Mouse (Mus musculus) spleen, postnatal 10 days (tissue): Measurements from ENCODE around the gene Col1a2.
A peak's percentile ranks its signal among the peaks of the same experiment; 100 is the strongest.

Experiments
- DNase-seq, 2 experiments: peaks; one replicate each; pipeline ENCODE4 v3.0.0; 2021 to 2022; ENCODE audit warnings: low spot score in 2 of 2

The Col1a2 gene

DNA sequence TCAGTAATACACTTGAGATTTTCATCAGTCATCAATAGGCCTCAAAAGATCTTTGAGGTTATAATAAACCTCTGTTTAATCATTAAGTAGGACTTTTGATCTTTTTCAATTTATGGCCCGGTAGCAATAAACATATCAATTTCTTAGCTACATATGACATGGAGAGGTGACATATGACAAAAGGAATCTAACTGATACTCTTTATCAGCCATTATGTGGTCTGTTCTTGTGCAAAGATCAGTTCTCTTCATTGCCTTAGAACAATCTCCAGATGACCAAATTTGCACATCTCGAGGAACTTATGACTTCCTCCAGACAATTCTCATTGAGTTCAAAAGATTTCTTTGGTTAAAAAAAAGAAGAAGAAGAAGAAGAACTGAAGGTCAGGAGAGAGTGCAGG, 10.1 kb downstream of the Col1a2 start:
- no peak for DNase-seq

DNA sequence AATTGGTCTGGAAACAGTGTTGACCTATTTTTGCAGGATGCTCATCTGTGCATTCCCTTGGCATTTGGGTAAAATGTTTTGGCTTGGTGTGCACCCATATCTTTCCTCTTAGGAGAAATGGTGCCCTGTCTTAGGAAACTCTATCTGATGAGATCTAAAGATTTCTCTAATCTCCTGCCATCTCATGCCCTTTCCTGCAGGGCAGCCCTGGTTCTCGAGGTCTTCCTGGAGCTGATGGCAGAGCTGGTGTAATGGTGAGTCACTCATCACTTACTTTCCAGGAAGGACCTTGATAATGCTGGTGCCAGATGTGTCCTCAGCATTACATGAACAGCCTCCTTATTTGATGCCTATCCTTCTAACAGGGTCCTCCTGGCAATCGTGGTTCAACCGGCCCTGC, 16.4 kb downstream of the Col1a2 start:
- no peak for DNase-seq

DNA sequence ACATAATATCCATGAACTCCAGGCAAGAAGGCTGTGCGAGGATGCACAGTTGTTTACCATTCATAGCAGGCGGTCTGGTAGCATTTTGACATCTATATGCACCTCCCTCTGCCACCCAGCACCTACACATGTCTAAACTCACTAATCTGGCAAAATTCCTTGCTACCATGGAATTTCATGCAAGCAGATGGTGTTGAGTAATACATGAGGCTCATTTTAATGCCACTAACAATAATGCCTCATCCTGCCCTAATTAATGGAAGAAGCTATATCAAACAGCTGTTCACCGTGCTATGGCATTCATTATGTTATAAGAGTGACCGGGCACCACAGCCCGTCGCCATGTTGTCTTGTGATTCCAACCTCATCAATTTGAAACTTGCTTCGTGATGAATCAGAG, 23.8 kb downstream of the Col1a2 start:
- DNase-seq, result no peak

DNA sequence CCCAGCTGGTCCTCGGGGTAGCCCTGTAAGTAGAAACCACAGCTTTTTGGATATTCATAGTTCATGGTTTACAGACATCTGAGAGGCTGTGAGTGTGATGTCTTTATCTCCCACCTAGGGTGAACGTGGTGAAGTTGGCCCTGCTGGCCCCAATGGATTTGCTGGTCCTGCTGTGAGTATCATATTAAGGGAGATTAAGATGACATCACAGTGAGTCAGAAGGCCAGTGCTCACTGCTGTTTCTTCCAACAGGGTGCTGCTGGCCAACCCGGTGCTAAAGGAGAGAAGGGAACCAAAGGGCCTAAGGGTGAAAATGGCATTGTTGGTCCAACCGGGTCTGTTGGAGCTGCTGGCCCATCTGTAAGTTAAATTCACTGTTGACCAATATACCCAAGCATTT, 26.4 kb downstream of the Col1a2 start:
- DNase-seq, result no peak

DNA sequence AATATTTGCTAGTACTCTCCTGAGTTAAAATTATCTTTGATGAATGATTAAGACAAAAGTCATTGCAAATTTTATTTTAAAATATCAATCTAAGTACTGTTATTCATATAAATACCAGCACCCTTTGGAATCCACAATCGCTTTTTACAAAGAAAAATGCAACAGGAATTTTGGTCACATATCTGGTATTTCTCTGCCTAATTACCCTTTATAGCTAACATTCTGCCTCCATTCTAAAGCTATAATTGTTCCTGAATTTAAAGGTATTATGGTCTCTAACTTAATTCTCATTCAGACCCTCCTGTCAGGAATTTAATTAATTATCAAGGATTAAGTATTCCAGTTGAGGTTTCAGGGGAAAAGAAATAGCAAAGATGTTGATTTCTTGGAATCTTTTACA, 28.3 kb downstream of the Col1a2 start:
- DNase-seq, result no peak

DNA sequence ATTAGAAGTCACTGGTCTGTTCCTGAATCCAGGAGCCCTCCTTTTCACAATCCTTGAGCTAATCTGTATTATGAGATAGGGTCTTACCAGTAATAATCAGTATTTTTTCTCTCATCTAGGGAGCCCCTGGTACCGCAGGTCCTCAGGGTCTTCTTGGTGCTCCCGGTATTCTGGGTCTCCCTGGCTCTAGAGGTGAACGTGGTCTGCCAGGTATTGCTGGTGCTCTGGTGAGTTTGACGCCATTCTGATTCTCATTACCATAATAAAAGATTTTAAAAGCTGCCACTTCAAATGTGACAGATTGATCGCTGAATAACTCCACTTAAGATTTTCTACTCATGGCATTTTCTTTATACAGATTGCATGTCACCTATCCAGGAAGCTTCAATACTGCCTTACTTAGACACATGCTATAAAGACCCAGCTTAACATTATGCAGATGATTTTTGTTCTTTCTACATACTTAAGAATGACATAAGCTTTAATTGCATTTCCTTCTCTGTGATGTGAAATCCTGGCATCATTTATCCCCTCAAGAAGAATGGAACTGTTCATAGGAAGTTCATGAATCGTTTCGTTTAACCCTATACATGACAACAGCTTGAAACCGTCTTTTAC, 30.0 kb downstream of the Col1a2 start:
- DNase-seq, result no peak

DNA sequence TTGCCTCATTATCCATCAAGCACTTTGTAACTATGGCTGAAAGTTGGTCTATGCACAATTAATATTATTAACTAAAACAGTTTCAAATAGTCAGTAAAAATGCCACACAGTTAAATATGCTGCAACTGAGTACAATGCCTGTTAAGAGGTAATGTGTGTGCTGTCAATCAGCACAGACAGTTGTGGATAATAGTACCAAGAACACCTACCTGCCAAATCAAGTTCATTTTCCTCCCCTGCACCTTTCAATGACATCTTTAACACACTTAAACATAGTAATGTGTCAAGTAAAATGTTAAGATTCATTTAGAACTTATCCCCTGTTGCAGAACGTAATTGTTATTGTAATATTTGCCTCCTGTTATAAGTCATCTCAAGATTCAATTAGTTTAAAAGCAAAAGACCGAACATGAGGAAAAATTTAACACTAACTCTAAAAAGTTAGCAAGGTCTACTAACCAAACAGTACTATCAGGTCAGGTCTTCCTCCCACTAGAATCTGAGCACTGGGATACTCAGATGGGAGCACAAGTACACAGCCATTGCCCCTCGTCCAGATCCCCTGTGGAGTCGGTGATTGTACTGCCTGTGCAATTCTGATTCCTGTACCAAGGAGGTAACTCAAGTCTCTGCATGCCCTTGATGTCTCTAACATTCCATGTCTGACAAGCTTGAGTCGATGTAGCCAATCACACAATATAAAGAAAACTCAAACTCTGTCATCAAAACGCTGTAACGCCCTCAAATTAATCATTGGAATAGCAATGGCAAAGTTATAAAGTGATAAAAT, 37.5 kb downstream of the Col1a2 start:
- DNase-seq, result no peak

DNA sequence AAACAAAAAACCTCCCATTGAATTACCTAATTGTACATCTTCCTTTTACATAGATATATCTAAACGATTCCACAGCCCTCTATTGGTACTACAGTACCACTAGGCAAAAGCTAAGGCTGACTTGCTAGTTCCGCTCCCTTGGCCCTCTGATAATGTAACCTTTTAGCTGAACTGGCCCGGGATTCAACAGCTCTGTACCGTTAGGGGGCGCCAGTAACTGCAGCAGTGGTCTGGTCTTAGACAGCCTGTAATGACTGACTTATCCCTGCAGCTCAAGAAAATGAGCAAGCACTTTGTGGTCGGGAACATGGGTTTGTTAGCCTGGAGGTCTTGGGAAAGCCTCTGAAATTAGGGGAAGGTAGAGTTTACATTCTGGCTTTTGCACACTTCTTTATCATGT, 39.9 kb downstream of the Col1a2 start:
- peak in 1 of 2 experiments; percentile 48 for DNase-seq

DNA sequence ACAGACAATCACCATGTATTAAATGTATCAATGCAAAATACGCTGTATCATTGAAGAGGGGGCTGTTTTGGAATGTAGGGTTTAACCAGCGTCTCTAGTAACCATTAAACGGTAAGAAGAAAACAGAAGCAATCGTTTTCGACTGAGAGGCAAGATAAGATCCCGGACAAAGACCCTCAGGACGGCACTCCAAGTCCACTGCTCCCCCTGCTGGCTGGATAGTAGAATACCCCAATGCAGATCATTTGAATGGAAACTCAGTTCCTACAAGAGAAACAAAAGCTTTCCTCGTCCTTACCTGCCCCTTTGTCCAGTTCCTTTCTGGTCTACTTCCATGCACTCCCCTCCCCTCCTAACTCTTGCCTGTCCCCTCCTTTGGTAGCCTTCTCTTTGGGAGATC, 41.1 kb downstream of the Col1a2 start:
- DNase-seq, result peak; percentile 14 to 68

DNA sequence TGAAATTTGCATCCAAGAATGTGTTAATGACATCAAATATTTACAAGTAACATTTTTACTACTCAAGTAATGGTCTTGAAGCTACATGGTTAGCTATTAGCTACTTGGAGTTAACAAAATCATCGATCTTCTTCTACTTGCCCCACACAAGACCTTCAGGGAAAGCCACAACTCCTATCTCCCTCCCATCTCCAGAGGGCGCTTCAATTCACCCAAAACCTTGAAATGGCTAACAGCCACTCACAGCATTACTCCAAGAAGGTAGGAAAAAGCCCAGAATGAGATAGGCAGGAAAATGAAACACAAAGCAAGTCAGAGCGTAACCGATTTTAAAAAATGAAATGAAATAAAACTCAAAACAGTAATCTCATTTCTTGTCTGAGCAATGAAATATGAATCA, 44.3 kb downstream of the Col1a2 start:
- DNase-seq, result no peak

DNA sequence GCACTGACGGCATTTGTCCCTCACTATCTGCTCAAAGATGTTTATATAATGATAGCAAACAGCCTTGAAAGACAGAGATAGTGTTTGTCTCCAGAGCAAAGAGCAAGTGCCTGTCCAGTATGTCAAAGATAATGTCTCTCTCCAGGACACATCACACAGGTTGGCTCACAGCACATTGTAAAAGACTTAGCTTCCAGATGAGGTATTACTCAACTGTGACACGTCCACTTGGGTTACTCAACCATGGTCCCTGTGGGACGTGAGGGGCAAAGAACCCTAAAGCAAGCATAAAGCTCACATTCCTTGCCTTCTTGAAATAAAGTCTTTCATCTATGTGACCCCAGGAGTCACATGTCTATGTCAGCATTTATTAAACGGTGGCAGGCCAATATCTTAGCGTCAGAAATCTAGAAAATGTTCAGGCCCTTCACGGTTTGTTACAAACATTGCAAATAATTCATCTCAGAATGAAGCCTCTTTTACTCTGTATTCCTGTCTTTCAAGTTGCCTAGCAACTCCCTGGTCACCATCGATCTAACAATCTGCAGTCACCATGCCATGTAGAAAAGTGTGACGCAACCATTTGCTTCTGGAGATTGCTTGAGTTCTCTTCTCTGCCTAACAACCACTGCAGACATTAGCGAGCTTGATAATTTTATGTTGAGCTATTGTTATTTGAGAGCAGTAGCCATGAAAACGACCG, 45.4 kb downstream of the Col1a2 start:
- DNase-seq, result no peak

DNA sequence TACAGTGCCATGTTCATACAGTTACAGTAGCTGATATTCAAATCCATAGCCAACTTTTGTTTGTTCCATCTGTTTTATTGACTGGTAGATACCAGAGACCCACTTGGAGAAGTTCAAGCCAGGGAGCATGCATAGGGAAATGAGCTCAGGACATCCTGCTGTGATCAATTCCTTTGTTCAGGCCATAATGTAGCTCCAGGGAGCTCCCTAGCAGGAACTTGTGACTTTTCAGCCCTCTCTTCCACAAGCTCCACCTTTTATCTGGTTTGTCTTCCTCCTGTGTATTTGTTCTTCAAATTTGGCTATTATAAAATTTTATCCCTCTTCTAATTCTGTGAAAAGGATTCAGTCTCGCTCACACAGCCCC, 45.9 kb downstream of the Col1a2 start:
- DNase-seq, result no peak

DNA sequence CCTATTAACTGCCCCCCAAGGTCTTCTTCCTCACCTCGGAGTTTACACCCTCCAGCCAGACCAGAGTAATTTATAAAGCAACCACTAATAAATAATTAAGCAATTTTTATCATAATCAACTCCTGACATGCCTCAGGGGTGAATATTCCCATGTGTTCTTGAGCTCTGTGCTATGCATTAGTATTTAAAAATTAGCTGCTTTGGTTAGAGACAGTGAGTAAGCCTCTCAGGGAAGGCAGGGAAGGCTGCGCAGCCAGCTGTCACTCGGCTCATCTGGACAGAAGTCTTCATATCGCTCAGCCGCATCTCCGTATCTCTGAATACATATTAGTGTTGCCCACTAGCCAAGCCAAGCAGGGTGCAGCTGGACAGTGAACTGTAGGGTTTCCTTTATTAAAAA, 50.8 kb downstream of the Col1a2 start:
- no peak for DNase-seq

DNA sequence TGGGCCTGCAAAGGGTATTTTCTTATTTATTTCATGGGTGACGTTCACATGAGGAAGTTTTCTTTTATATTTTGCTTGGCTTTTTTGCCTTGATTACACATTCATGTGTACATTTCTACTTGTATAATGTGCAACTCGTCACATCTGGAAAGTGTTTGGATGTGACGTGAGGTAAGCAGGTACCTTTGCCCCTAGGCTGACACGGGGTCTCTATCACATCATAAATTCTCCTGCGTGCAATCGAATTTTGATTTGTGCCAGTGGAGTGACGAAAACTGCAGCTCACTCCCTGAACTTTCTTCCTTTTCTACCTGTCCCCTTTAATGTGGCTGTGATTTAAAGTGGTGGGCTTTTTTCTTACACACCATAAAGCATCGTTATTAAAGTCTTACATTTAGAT, 52.5 kb downstream of the Col1a2 start:
- no peak for DNase-seq

DNA sequence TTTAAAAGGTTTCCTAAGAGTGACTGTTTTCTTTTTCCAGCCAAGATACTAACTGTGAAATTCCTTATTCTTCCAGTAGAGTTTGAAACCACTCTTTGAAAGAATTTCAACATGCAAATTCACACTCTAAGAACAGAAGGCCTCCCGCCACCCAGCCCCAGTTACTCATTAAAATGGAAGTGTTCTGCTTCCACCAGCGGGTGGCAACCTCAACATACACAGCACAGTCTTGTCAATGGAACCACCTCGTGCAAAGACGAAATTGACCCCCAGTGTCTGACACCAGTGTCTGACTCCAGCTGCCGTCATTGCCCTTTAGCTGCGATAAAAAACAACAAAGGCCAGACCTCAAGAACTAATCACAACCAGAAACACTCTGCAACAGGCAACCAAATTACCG, 53.1 kb downstream of the Col1a2 start:
- peak in 1 of 2 experiments; percentile 34 for DNase-seq

DNA sequence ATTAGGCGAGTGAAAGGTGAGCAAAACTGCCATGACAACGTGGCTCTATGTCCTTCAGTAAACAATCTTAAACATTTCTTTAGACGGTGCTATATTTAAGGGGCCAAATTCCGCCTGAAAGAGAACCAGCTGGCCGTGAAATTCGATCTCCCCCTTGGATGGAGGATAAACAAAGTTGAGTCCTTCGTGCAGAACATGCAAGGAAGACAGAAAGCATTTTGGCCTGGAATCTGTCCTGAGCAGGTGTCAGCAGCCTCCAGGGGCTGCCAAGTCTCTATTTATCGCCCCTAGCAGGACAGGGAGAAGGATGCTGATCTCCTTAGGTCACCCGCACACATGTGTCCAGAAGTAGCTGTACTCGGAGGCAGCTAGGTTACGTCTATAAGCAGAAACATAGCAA, 56.5 kb downstream of the Col1a2 start:
- DNase-seq, result no peak

DNA sequence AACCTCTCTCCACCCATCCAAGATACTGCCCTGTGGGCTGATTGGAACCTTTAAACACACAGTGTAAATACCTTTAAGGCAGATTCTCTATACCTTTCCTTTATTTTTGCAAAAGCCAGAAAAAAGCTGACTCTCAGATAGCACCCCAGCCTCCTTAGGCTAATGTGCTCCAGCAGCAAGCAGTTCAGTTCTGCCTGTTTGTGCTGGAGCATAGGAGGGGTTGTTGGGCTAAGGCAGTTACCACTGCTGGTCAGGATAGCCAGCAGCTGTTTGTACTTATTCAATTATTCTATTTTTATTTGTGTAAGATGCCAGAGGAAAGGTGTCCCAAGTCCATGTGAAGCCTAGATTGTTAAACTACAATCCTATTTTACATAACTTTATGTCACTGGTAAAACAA, 57.0 kb downstream of the Col1a2 start:
- no peak for DNase-seq

DNA sequence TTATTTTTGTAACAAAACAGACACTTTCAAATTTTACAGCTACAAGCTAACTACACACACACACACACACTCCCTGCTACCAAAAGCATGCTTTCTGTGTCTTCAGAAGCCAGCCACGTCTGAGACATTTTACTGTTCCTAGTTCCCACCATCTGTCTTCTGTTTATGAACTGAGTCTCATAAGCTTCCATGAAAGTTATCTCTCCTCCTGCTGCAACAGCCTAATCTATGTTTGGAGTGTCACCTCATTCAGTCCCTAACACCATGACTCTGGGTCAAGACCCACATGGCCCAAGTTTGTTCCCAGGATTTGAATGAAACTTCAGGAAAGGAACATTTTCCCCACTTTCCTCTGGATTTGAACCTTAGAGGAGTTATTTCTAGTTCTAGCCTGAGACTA, 57.8 kb downstream of the Col1a2 start:
- DNase-seq, result no peak

DNA sequence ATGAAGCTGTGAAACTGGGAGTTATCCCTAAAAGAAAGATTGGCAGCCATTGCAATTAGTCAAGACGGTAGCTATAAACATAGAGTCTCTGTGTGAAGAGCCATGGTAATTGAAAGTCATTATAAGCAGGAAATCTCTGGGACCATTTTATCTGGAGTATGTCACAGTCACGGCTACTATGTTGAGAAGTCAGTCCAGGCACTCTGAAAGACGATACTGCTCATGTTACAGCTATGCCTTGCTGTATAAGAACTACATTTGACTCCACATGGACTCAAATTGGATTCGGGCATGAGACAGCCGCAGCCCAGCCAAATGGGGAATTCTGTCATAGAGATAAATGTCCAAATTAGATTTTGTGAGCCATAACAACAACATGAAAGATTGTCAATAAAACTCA, 58.9 kb downstream of the Col1a2 start:
- no peak for DNase-seq

DNA sequence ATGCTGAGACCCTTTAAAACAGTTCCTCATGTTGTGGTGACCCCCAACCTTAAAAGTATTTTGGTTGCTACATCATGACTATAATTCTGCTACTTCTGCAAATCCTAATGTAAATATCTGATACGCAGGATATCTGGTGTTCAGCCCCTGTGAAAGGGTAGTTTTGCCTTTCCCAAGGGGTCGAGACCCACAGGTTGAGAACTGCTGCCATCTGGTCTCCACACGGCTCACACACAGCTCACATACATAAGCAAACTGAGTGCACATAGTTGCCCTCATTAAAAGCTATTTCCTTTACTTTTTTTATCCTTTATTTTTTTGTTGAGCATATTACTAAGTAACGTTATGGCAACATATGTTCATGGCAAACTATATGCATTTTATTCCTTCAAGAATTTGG, 65.8 kb downstream of the Col1a2 start:
- no peak for DNase-seq

DNA sequence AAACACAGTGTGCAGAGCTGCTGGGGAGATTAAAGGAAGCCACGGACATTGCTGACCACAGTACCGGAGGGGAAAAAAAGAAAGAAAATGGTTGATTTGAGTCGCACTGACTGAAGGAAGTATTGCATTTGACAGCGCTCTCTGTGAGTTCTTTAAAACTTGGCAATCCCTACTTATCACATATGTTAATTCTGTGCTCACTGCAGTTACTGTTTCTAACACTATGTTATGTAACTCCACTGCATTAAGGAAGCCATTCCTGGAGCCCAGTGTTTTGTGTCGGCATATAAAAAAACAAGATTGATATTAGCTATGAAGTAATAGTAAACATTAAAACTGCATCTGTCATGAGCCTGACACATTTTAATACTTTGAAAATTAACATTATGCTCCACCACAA, 73.1 kb downstream of the Col1a2 start:
- no peak for DNase-seq

DNA sequence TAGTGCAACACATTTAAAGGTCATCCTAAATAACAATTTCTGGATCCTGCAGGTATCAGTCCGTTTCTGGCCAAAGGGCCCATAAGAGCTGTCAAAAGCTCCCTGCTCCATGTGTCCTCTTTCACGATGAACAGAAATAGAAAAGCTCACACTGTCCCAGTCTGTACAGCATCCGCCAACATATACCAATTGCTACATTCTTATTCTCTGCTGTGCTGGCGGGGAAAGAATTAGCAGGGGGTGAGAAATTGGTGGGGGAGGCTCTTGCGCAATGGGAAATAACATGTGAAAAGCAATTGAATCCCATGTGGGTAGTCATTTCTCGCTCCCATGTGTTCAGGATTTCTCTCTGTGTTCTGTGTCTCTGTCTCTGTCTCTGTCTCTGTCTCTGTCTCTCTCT, 73.7 kb downstream of the Col1a2 start:
- no peak for DNase-seq

DNA sequence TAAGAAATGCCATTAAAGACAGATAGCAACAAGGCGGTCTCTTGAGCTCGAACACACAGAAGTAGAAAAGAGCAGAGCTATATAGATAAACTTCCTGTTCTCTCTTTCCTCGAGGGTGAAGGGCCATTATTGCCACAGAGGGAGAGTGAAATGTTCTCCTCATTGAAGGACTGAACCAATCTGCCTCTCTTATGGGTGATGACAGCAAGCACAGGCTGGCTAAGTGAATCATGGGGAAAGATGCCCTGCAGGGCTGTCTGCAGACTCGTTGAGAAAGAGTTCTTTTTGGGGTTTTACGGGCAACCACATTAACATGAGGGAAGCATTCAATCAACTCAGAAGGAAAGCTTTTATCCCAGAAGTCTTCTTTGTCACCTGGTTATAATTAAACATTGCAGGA, 75.0 kb downstream of the Col1a2 start:
- DNase-seq, result no peak
